Mouse (Mus musculus) CD4-positive, CD25-positive, alpha-beta regulatory T cell, adult 9 weeks (primary cell): Measurements from ENCODE around the gene Lrig1. TPM values are rescaled to one million over a fixed set of nuclear protein-coding genes. Genes with fewer than 3 reads are reported as not detected.

Experiments
- polyA plus RNA-seq: library from polyadenylated mRNA; unstranded; fragments of 100-300 nt; shearing (Covaris generic); gene quantifications from one replicate; pipeline ENCODE4 v1.2.1, GENCODE M21; 2017

The Lrig1 gene
- 22.0 TPM for polyA plus RNA-seq

DNA sequence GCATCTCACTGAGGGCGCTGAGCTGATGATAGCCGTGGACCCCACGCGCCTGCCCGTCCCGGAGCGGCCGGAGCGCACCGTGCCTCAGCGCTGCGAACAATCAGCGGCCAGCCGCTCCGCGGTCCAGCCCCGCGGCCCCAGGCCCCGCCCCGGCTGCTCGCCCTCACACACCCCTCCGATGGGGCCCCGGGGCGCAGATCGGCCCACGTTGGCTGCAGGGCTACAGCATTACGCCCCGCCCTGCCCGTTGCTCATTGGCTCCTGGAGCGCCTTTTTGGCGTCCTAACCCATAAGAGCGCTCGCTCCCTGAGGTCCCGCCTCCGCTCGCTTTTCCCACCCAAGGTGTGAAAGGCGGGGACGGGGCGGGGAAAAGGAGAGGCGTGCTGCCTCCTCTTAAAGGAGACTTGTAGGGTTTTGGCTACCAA, at the start of gene Lrig1:
TSS of gene Lrig1 (minus strand) at position 92 of the 425 bp plus-strand sequence.

Other genes starting within 250 kb of the Lrig1 start
- gene Slc25a26, start 199.8 kb downstream of the Lrig1 start, polyA plus RNA-seq = 8.5 TPM